Mouse (Mus musculus) erythroid progenitor cell, adult 5-6 weeks (primary cell): ENCODE measurements around the gene St6galnac1. TPM values are rescaled to one million over a fixed set of nuclear protein-coding genes. Genes with fewer than 3 reads are reported as not detected.
"Not testable (repeated sequence)": the region's sequence is repeated elsewhere in the genome, so short reads cannot be mapped to it uniquely, and the experiment has no call there.

Experiments used
- ATAC-seq: replicated peaks from 2 replicates; pipeline ENCODE4 v1.8.0; 2016; ENCODE audit warnings: moderate number of reproducible peaks, mild to moderate bottlenecking, moderate TSS enrichment, inconsistent platforms; ENCODE audit not compliant: poor library complexity, low FRiP score, severe bottlenecking
- total RNA-seq, 2 experiments: library from RNA; stranded (forward) in 1 of 2; stranded (reverse) in 1 of 2; fragments of 150-400 nt in 1 of 2; fragments of 186-747, 209-891 nt in 1 of 2; gene quantifications; 2 replicates each; pipeline versions ENCODE4 v1.2.3 to v1.2.4; 2015 to 2017; ENCODE audit warnings: low replicate concordance in 2 of 2

Gene St6galnac1
- total RNA-seq (2015; ENCODE audit: low replicate concordance) (not detected in 2 replicates), total RNA-seq (2017; ENCODE audit: low replicate concordance) (not detected in 2 replicates)

DNA sequence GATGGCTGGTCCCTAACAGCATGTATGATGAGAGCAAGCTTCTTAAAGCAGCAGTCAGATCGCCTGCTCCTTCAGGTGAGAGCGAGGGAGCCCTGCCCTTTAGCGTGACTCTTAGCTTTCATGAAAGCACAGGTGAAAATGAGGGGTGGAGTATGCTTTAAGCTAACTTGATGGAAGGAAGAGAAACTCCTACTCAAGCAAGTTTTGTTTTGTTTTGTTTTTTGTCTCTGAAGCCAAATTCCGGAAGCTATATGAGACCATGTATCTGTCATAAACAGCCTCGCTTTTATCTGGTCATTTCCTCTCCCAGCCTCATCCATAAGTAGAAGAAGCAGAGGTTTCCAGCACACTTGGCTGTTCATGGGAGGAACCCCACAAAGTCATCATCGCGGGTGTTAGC lies at the start of gene St6galnac1:
Gene St6galnac1, minus strand, starts transcription at position 101 of the 400 bp plus-strand sequence.
- ATAC-seq: no peak

- ATAC-seq: not testable (repeated sequence)
Measured at GRCm38 (mm10) chr11:116823885-116824284, 48.6 kb upstream of the St6galnac1 start.

DNA sequence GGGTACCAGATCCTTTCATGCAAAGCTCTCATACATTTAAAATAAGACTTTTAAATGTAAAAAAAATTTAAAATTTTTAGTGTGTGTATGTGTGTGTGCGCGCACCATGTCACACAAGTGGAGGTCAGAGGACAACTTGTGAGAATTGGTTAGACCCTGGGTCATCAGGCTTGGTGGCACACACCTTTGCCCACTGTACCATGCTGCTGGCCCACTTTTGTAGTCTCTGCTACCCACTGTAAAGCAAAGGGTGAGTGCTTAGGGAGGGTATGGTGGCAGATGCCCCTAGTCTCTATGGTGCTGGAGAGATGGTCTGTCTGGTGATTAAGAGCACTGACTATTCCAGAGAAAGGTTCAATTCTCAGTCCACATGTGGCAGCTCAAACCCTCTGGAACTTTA lies 47.9 kb upstream of the St6galnac1 start:
- no peak for ATAC-seq

DNA sequence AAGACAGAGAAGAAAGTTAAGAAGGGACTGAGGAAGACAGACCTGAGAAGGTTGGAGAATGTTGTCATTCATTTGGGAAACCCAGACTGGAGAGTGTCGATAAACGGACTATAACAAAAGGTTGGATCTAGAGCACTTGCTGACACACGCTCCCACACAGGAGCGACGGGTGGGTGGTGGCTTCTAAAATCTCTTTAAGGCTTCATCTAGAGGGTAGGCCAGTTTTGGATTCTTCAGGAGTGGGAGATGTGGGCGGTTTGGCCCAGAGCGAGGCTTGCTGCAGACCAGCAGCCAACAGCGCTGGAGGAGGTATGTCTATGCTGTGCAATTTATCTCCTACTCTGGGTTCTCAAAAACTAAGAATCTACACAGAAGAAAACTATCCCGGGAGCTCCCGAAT lies 47.3 kb upstream of the St6galnac1 start:
- ATAC-seq: no peak

- ATAC-seq: no peak
Measured at GRCm38 (mm10) chr11:116822215-116822614, 46.9 kb upstream of the St6galnac1 start.

GRCm38 (mm10) chr11:116821057-116821940 lies 46.0 kb upstream of the St6galnac1 start:
- no peak for ATAC-seq

GRCm38 (mm10) chr11:116819932-116820593 lies 44.8 kb upstream of the St6galnac1 start:
- ATAC-seq: no peak

GRCm38 (mm10) chr11:116818722-116819121 lies 43.4 kb upstream of the St6galnac1 start:
- ATAC-seq: no peak

- ATAC-seq: no peak
Measured at GRCm38 (mm10) chr11:116817567-116817966, 42.3 kb upstream of the St6galnac1 start.

- no peak for ATAC-seq
Measured at GRCm38 (mm10) chr11:116816769-116817168, 41.5 kb upstream of the St6galnac1 start.

DNA sequence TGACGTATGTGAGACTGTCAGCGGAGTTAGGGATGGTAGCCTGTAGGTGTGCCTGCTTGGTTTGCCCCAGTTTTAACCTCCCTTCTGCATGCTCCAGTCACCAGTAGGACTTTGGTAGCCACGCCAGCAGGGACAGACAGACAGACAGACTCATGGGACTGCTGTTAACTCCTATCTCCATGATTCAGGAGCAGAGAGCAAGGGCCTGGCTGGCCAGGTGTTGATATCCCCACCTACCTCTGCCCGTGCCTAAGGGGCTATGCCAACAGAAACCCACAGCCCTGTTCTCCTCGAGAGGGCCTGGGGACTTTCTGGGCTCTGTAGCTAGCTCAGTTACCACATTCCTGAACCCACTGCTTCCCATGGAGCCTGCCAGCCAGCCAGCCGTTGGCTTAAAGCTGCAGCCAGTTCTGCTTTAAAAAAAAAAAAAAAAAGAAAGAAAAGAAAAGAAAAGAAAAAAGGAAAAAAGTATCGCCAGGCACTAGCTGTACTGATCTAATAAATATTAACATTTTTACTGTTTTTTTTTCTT lies 39.6 kb upstream of the St6galnac1 start:
- ATAC-seq: no peak

DNA sequence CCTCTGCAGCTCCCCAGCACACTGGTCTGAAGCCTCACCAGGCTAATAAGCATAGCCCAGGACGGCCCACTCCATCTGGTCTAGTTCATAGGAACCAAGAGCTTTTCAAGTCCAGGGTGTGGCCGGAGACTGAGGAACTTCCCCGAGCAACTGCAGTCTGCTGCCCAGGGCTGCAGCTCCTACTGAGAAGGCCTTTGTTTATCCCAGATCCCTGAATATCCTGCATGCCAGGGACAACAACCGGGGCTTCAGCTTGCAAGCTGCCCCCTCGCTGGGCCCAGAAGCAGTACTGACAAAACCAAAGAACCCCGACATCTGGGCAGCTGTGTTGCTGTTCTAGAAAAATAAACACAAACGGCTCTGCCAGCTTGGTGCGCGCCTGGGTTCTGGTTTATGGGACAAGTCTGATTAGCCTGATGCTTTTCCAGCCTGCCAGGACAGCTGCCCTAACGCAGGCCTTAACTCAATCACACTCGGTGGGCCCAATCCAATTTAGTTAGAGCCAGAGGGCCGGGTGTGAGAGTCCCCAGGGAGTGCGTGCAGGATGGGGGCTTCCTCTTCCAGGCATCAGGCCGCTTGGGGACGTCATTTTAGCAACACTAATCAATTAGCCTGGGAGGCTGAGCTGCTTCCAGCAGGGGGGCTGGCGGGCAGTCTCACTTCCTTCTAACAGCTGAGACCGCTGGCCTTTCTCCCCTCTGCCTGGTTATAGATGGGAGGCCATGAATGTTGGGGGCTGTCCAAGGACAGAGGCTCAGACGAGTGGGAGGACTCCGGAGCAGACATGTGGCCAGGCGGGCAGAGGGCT lies 39.0 kb upstream of the St6galnac1 start:
- ATAC-seq: no peak

- ATAC-seq: no peak
Measured at GRCm38 (mm10) chr11:116813610-116814009, 38.3 kb upstream of the St6galnac1 start.

DNA sequence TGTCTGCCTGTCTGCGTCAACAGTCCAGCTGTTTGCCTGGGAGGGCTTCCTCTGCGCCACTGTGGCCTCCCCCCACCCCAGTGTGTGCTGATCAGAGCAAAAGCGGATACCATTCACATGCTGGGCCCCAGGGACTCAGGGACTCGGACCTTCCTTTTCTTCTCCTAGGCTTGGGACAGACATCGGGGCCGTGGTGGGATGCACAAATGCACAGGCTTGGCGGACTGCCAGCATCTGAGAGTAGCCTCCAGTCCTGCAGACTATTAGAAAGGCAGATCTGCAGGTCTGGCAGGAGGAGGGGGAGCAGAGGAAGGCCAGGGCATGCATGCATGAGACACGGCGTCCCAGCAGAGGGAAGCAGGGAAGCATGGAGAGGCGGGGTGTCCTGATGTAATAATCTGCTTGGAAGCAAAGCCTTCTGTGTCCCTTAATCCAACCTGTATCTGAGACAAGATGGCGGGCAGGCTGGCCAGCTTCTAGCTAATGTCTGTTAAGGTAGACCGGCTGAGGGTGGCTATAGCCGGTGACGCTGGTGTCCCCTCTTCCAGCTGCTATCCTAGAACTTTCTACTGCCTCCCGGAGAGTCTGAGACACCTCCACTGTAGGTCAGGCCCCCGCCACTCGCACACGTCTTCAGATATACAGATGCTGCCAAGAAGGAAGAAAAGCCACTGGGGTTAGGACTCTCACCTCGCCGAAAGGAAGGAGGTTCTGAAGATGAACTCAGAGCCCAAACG lies 37.7 kb upstream of the St6galnac1 start:
- no peak for ATAC-seq

- ATAC-seq: no peak
Measured at GRCm38 (mm10) chr11:116810983-116811901, 35.9 kb upstream of the St6galnac1 start.

DNA sequence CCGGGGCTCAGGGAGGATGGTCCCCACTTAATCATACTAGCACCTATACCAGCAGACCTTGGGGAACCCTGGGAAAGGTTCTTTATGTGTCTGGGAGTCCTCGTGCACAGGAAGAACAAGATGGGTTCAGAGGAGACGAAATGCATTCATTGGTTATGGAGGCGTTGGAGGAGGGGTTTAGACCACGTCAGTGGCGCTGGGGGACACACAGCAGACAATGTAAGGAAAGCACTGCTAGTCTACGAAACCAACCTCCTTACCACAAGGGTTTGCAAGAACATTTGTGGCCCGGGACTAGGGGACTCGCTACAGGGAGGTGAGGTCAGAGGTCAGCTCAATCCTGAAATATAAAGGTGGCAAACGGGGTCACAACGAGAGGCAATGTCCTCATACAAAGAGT lies 35.2 kb upstream of the St6galnac1 start:
- ATAC-seq: no peak

DNA sequence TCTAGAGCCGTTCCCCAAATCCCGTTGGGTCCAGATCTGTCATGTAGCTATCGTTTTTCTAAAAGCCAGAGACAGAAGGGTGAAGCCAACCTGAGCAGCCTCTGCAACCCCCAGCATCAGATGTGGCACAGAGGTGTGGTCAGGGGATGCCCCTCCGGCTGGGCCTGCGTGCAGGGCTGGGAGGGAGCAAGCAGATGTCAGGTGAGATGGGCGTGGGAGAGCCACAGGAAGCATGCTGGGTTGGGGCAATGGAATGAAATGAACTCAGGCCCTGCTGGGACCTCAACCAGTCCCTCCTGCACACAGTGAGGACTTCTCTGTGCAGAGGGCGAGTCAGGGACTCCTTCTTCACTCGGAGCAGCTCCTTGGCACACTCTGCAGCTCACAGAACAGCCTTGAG lies 34.2 kb upstream of the St6galnac1 start:
- ATAC-seq: no peak

GRCm38 (mm10) chr11:116808811-116809395 lies 33.6 kb upstream of the St6galnac1 start:
- ATAC-seq: no peak
